Mouse (Mus musculus) bone marrow macrophage, adult 2 months (primary cell): ENCODE data around the gene Hnrnpf.

Experiments used
- CTCF ChIP-seq: IDR thresholded peaks from 2 replicates; pipeline ENCODE4 v1.5.1; 2012; ENCODE audit warnings: low read depth, mild to moderate bottlenecking, low read length, moderate library complexity
- POLR2A ChIP-seq: IDR thresholded peaks from 2 replicates; pipeline ENCODE4 v1.6.1; 2012; ENCODE audit warnings: mild to moderate bottlenecking, low read depth, low read length, borderline replicate concordance

DNA sequence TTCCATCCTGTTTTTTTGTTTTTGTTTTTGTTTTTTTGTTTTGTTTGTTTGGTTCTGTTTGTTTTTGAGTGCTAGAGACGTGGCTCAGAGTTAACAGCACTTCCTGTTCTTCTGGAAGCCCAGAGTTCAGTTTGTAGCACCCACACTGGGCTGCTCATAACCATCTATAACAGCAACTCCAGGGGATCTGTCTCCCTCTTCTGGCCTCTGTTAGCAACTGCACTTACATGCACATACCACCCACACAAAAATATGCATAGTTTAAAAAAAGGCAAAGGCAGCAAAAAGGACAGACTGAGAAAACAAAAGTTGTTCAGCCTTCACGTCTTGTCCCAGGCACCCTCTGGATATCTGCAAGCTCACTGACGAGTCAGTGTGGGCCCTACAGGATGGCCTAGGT lies 63.1 kb downstream of the Hnrnpf start:
- no peak for TF ChIP-seq POLR2A
- TF ChIP-seq CTCF, result no peak
